Mouse (Mus musculus) E14TG2a.4 (cell line): Measurements from ENCODE around the gene Cd276.

Source experiments
- H3K27me3 ChIP-seq: 2 replicates; pipeline ENCODE4 v1.6.1; 2014; ENCODE audit warnings: low read length, control low read depth; ENCODE audit not compliant: insufficient read depth
- H3K36me3 ChIP-seq: 2 replicates; pipeline ENCODE4 v1.6.1; 2014; ENCODE audit warnings: low read length, control low read depth; ENCODE audit not compliant: insufficient read depth
- H3K4me1 ChIP-seq: replicated peaks from 2 replicates; pipeline ENCODE4 v1.6.1; 2014; ENCODE audit warnings: low read depth, low read length, control low read depth
- H3K4me3 ChIP-seq: replicated peaks from 2 replicates; pipeline ENCODE4 v1.5.1; 2014; ENCODE audit warnings: mild to moderate bottlenecking, low read length
- H3K9me3 ChIP-seq: 2 replicates; pipeline ENCODE4 v1.6.1; 2014; ENCODE audit warnings: low read length, control low read depth
- CTCF ChIP-seq: conservative IDR thresholded peaks from 2 replicates; pipeline ENCODE4 v1.5.1; 2014; ENCODE audit warnings: low read length
- NANOG ChIP-seq: IDR thresholded peaks from 2 replicates; pipeline ENCODE4 v1.6.1; 2014; ENCODE audit warnings: borderline replicate concordance, low read length, mixed read lengths
- POU5F1 ChIP-seq: IDR thresholded peaks from 2 replicates; pipeline ENCODE4 v1.6.1; 2014; ENCODE audit warnings: low read length, borderline replicate concordance

Gene Cd276

GRCm38 (mm10) chr9:58554056-58554907 lies 955 bp downstream of the Cd276 start:
- TF ChIP-seq NANOG (no peak), POU5F1 (no peak), CTCF (no peak)
- Histone ChIP-seq H3K9me3 (no peaks in the 10 kb centered on the region), H3K27me3 (no peaks in the 10 kb centered on the region), H3K4me1 (peaks cover 91% of the 10 kb centered on the region), H3K36me3 (peaks cover 21% of the 10 kb centered on the region), H3K4me3 (peak overlapping the region; percentile 91)

GRCm38 (mm10) chr9:58552083-58552482 lies 3.2 kb downstream of the Cd276 start:
- TF ChIP-seq NANOG = no peak
- no peak for TF ChIP-seq POU5F1
- TF ChIP-seq CTCF = no peak
- Histone ChIP-seq H3K4me1 (peaks cover 92% of the 10 kb centered on the region), H3K27me3 (no peaks in the 10 kb centered on the region)

DNA sequence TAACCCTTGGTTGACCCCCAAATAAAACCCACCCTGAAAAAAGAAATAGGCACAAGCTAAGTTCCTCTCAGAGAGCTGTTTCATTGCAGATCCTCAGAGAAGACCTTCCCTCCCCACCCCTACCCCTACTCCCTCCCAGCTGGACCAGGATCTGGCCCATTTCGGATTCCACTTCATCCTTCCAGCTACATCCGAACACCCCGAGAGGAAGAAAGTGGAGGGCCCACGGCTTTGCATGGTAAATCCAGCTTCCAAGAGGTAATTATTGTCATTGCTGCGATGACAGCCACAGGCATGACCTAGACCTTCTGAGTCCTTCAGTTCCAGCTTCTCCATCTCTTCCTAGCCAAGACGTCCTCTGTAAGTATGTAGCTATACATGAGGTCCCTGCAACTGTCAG lies 4.3 kb downstream of the Cd276 start:
- peaks cover 21% of the 10 kb centered on the region for H3K36me3 ChIP-seq
- H3K27me3 ChIP-seq = no peaks in the 10 kb centered on the region
- no peak overlapping the region for H3K4me3 ChIP-seq
- no peak for TF ChIP-seq NANOG
- TF ChIP-seq CTCF = no peak
- TF ChIP-seq POU5F1 = no peak
- H3K9me3 ChIP-seq = no peaks in the 10 kb centered on the region
- peaks cover 92% of the 10 kb centered on the region for H3K4me1 ChIP-seq

More at GRCm38 (mm10) chr9:58552083-58552482, 3.2 kb downstream of the Cd276 start:
- Histone ChIP-seq H3K9me3 (no peaks in the 10 kb centered on the region), H3K4me3 (no peak overlapping the region), H3K36me3 (peaks cover 21% of the 10 kb centered on the region)

- TF ChIP-seq POU5F1 (no peak), CTCF (no peak), NANOG (no peak)
- no peaks in the 10 kb centered on the region for H3K27me3 ChIP-seq
- H3K4me1 ChIP-seq = peaks cover 97% of the 10 kb centered on the region
- H3K4me3 ChIP-seq = peak overlapping the region; percentile 43
- peaks cover 21% of the 10 kb centered on the region for H3K36me3 ChIP-seq
- no peaks in the 10 kb centered on the region for H3K9me3 ChIP-seq
These were observed 5.5 kb downstream of the Cd276 start for GRCm38 (mm10) chr9:58549694-58550093.

GRCm38 (mm10) chr9:58548897-58549296 lies 6.3 kb downstream of the Cd276 start:
- no peak for TF ChIP-seq CTCF
- no peak for TF ChIP-seq POU5F1
- TF ChIP-seq NANOG = no peak
- Histone ChIP-seq H3K27me3 (no peaks in the 10 kb centered on the region), H3K4me1 (peaks cover 97% of the 10 kb centered on the region), H3K4me3 (peak overlapping the region; percentile 43; the same call in 1 of the 2 replicates), H3K36me3 (peaks cover 22% of the 10 kb centered on the region), H3K9me3 (no peaks in the 10 kb centered on the region)

DNA sequence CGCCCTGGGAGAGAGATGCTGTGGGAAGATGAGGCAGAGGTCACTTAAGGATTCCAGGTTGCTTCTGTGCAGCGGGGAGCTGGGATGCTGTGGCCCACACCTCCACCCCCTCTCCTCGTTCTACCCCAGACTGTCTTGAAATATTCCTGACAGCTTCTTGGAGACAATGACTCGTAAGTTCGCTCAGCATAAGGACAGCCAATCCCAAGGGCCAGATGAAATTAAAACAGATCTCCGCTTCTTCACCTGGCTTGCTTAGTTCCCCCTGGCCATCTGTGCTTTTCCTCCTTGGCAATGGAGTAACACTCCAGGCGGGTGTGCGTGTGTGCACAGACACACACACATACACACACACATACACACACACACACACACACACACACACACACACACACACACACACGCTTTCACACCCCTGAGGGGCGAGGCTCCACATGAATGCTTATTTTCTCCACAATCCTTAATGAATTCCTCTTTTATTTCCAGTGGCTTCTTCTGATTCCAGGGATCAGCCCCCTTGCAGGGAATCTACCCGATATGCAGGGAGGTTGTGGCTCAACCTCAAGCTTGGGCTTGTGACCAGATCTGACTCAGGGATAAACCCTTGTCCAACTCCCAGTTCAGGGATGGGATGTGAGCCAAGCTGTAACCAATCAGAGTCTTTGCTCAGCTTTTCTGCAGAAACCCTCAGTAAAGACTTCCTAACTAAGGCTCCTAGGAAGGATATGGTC lies 8.4 kb downstream of the Cd276 start:
- no peaks in the 10 kb centered on the region for H3K27me3 ChIP-seq
- TF ChIP-seq CTCF = no peak
- no peak for TF ChIP-seq NANOG
- TF ChIP-seq POU5F1 = no peak
- H3K4me1 ChIP-seq = peaks cover 98% of the 10 kb centered on the region
- H3K4me3 ChIP-seq = no peak overlapping the region
- H3K36me3 ChIP-seq = peaks cover 22% of the 10 kb centered on the region
- H3K9me3 ChIP-seq = no peaks in the 10 kb centered on the region

DNA sequence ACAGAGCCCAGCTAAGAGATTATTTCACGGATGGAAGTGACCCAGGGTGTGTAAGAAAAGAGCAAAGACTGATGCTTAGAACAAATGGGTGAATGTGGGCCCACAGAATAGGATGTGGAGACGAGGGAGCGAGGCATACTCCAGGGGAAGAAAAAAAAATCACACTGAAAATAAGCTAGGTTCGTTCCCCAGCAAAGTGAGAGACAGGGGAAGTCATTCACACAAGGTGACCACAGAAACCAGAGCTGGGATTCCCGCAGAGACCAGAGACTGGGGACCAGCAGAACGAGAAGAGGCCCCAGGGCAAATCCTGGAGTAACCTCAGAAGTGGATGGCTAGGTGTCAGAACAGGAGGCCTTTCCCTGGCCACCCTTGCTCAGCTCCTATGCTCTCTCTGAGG lies 9.8 kb downstream of the Cd276 start:
- TF ChIP-seq NANOG (no peak), CTCF (no peak)
- H3K4me1 ChIP-seq = peaks cover 97% of the 10 kb centered on the region

GRCm38 (mm10) chr9:58544879-58545324 lies 10.3 kb downstream of the Cd276 start:
- Histone ChIP-seq H3K4me1 (peaks cover 91% of the 10 kb centered on the region), H3K4me3 (peak overlapping the region; percentile 17; the same call in 1 of the 2 replicates), H3K36me3 (peaks cover 28% of the 10 kb centered on the region), H3K27me3 (no peaks in the 10 kb centered on the region), H3K9me3 (no peaks in the 10 kb centered on the region)
- TF ChIP-seq POU5F1 = no peak

More for the DNA sequence above, 9.8 kb downstream of the Cd276 start:
- H3K9me3 ChIP-seq = no peaks in the 10 kb centered on the region
- peaks cover 23% of the 10 kb centered on the region for H3K36me3 ChIP-seq
- peak overlapping the region; percentile 17; the same call in 1 of the 2 replicates for H3K4me3 ChIP-seq
- H3K27me3 ChIP-seq = no peaks in the 10 kb centered on the region
